Mouse (Mus musculus): ENCODE data around the gene Lipc.

DNA sequence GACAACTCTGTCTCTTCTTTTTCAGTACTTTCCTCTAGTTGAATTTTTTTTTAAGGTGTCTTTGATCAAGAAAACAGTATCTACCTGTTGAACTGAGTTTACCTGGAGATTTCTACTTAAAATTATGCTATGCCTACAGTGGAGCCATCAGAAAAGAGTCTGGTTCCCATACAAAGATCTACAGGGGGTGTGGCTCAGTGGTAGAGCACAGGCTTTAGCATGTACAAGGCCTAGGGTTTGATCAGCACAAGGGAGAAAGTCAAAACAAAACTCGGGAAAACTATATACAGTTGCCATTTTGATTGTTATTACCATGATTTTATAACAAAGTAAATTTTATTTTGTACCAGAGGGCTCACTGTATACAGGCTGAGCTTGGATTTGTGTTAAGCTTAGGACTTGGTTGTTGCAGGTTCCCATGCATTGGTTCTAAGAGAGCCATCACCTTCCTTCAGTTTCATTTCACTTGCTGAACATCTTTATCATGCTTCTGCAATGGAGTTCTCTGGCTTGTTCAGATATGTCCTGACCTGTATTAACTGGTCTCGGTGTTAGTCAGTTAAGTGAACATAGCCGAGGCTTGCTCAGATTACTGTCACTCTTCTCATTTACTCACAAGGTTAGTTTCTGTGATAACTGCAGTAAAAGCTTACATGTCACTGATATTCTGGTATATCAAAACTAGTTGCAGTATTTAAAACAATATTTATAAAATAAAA is 200.4 kb downstream of the Lipc start:
- TF ChIP-seq CTCF (IDR thresholded peaks at IDR 0.05; ENCODE audit: low read depth, low read length), result no peak
- no peak for TF ChIP-seq TAL1 (conservative IDR thresholded peaks at IDR 0.05; ENCODE audit: low read depth, low read length)
- TF ChIP-seq GATA1 (IDR thresholded peaks at IDR 0.05; ENCODE audit: borderline replicate concordance, low read length), result no peak
- TF ChIP-seq POLR2AphosphoS5 (IDR thresholded peaks at IDR 0.05; ENCODE audit: insufficient replicate concordance, low read depth, low read length), result no peak
